Mouse (Mus musculus) liver, adult 2 months (tissue): ENCODE measurements around the gene Inava.

ENCODE experiments used
- CTCF ChIP-seq: fragments of 200-500 bp; IDR thresholded peaks from 2 replicates; pipeline ENCODE4 v1.5.1; 2011; ENCODE audit warnings: low read depth, low read length, control low read depth
- POLR2A ChIP-seq: fragments of 200-500 bp; IDR thresholded peaks from 2 replicates; pipeline ENCODE4 v1.6.1; 2011; ENCODE audit warnings: low read length, control low read depth; ENCODE audit not compliant: insufficient read depth; ENCODE audit errors: extremely low read depth

DNA sequence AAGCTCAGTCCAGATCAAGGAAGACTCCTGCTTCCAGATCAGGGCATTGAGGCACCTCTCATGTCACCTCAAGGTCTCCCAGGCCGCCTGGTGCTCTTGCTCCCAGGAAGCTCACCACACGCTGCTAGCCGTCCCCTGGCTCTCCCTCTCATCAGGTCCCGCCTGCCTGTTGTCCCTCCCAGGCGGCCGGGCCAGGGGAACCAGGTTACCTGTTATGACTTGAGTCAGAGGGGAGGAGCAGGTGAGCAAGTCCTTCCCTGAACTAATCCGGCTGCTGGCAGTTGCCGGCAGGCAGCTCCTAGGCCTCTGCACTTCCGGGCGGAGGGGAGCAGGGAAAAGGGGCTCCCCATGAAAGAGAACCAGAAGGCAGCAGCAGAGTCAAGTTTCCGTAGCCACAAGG lies 3.9 kb downstream of the Inava start:
- no peak for TF ChIP-seq CTCF
- TF ChIP-seq POLR2A: no peak
